Mouse (Mus musculus) CH12.LX (cell line): ENCODE measurements around the gene Snupn. TPM values are rescaled to one million over a fixed set of nuclear protein-coding genes. Genes with fewer than 3 reads are reported as not detected.

Experiments
- DNase-seq: peaks from one replicate; pipeline ENCODE4 v3.0.0-alpha.2; 2013; ENCODE audit errors: extremely low read depth
- H3K27ac ChIP-seq: 2 replicates; pipeline ENCODE4 v1.5.1; 2012; ENCODE audit warnings: low read depth, mild to moderate bottlenecking, control low read depth, moderate library complexity; ENCODE audit not compliant: insufficient read depth
- H3K27me3 ChIP-seq: replicated peaks from 2 replicates; pipeline ENCODE3; 2012; ENCODE audit warnings: inconsistent platforms
- H3K36me3 ChIP-seq, 2 experiments: replicated peaks in 1 of 2; 2 replicates each; pipeline versions ENCODE3 to v1.6.1; 2012; ENCODE audit warnings: inconsistent platforms in 1 of 2, low read length in 1 of 2, mild to moderate bottlenecking in 1 of 2, mixed read lengths in 1 of 2, moderate library complexity in 1 of 2; ENCODE audit not compliant: control insufficient read depth in 1 of 2, insufficient read depth in 1 of 2
- H3K4me1 ChIP-seq, 2 experiments: 2 replicates each; pipeline ENCODE4 v1.6.1; 2012; ENCODE audit warnings: inconsistent platforms in 1 of 2, moderate library complexity in 1 of 2; ENCODE audit not compliant: insufficient read depth in 2 of 2, control insufficient read depth in 1 of 2
- H3K4me2 ChIP-seq: 2 replicates; pipeline ENCODE4 v1.6.1; 2012; ENCODE audit warnings: low read depth, mild to moderate bottlenecking, control low read depth; ENCODE audit not compliant: poor library complexity, insufficient read depth, severe bottlenecking
- H3K4me3 ChIP-seq, 3 experiments: fragments of 150-350 bp in 1 of 3; sonication (generic) in 1 of 3; replicated peaks in 1 of 3; 2 replicates each; pipeline versions ENCODE3 to v1.5.1; 2011 to 2012; ENCODE audit warnings: low read depth in 2 of 3, low read length in 2 of 3, mild to moderate bottlenecking in 2 of 3, moderate library complexity in 2 of 3, control low read depth in 1 of 3, improper control_type of control experiment in 1 of 3, inconsistent platforms in 1 of 3, mixed read lengths in 1 of 3; ENCODE audit not compliant: poor library complexity in 1 of 3
- H3K79me2 ChIP-seq: replicated peaks from 2 replicates; pipeline ENCODE4 v1.6.1; 2012; ENCODE audit warnings: mild to moderate bottlenecking, moderate library complexity; ENCODE audit not compliant: control insufficient read depth, poor library complexity, insufficient read depth, severe bottlenecking; ENCODE audit errors: extremely low read depth
- H3K9ac ChIP-seq: 2 replicates; pipeline ENCODE4 v1.6.1; 2012; ENCODE audit warnings: low read depth, mild to moderate bottlenecking, control low read depth, moderate library complexity; ENCODE audit not compliant: insufficient read depth
- H3K9me3 ChIP-seq: replicated peaks from 2 replicates; pipeline ENCODE3; 2012; ENCODE audit warnings: low read length, inconsistent platforms, mixed read lengths
- CTCF ChIP-seq, 2 experiments: IDR thresholded peaks in 1 of 2; conservative IDR thresholded peaks in 1 of 2; 2 replicates each; pipeline ENCODE4 v1.5.1; 2011 to 2012; ENCODE audit warnings: low read depth in 2 of 2, low read length in 2 of 2, improper control_type of control experiment in 1 of 2, inconsistent platforms in 1 of 2, mild to moderate bottlenecking in 1 of 2, moderate library complexity in 1 of 2
- ELF1 ChIP-seq: IDR thresholded peaks from 2 replicates; pipeline ENCODE4 v1.6.1; 2014; ENCODE audit warnings: low read depth, mild to moderate bottlenecking, inconsistent platforms, low read length, improper control_type of control experiment
- EP300 ChIP-seq: IDR thresholded peaks from 2 replicates; pipeline ENCODE4 v1.6.1; 2011; ENCODE audit warnings: low read length, improper control_type of control experiment
- ETS1 ChIP-seq: conservative IDR thresholded peaks from 2 replicates; pipeline ENCODE4 v1.6.1; 2012; ENCODE audit warnings: low read depth, mild to moderate bottlenecking, inconsistent platforms, low read length, improper control_type of control experiment, moderate library complexity
- GABPA ChIP-seq: IDR thresholded peaks from 2 replicates; pipeline ENCODE4 v1.6.1; 2012; ENCODE audit warnings: low read depth, low read length, improper control_type of control experiment, inconsistent platforms; ENCODE audit not compliant: insufficient replicate concordance
- JUN ChIP-seq: IDR thresholded peaks from 2 replicates; pipeline ENCODE4 v1.6.1; 2011; ENCODE audit warnings: low read depth, mild to moderate bottlenecking, low read length, improper control_type of control experiment, moderate library complexity; ENCODE audit not compliant: insufficient read depth
- MAFK ChIP-seq: IDR thresholded peaks from 2 replicates; pipeline ENCODE4 v1.6.1; 2011; ENCODE audit warnings: low read length, improper control_type of control experiment; ENCODE audit not compliant: insufficient replicate concordance
- MAZ ChIP-seq: IDR thresholded peaks from 2 replicates; pipeline ENCODE4 v1.6.1; 2012; ENCODE audit warnings: low read depth, mild to moderate bottlenecking, inconsistent platforms, low read length, improper control_type of control experiment, moderate library complexity
- MYC ChIP-seq: IDR thresholded peaks from 2 replicates; pipeline ENCODE4 v1.6.1; 2011; ENCODE audit warnings: low read depth, mild to moderate bottlenecking, improper control_type of control experiment, low read length
- NELFE ChIP-seq: IDR thresholded peaks from 2 replicates; pipeline ENCODE4 v1.6.1; 2011; ENCODE audit warnings: low read depth, low read length, improper control_type of control experiment
- POLR2AphosphoS2 ChIP-seq: IDR thresholded peaks from 2 replicates; pipeline ENCODE4 v1.6.1; 2011; ENCODE audit warnings: low read depth, low read length, improper control_type of control experiment
- RAD21 ChIP-seq: IDR thresholded peaks from 2 replicates; pipeline ENCODE4 v1.6.1; 2011; ENCODE audit warnings: low read depth, mild to moderate bottlenecking, low read length, improper control_type of control experiment, moderate library complexity
- TBP ChIP-seq: conservative IDR thresholded peaks from 2 replicates; pipeline ENCODE4 v1.6.1; 2011; ENCODE audit warnings: low read depth, low read length, improper control_type of control experiment
- TCF12 ChIP-seq: IDR thresholded peaks from 2 replicates; pipeline ENCODE4 v1.6.1; 2014; ENCODE audit warnings: low read depth, mild to moderate bottlenecking, inconsistent platforms, low read length, improper control_type of control experiment
- UBTF ChIP-seq: IDR thresholded peaks from 2 replicates; pipeline ENCODE4 v1.6.1; 2012; ENCODE audit warnings: low read depth, mild to moderate bottlenecking, inconsistent platforms, low read length, improper control_type of control experiment, moderate library complexity
- USF1 ChIP-seq: IDR thresholded peaks from 2 replicates; pipeline ENCODE4 v1.6.1; 2014; ENCODE audit warnings: low read depth, mild to moderate bottlenecking, inconsistent platforms, low read length, improper control_type of control experiment
- ZC3H11A ChIP-seq: IDR thresholded peaks from 2 replicates; pipeline ENCODE4 v1.6.1; 2012; ENCODE audit warnings: low read depth, mild to moderate bottlenecking, inconsistent platforms, low read length, improper control_type of control experiment
- dilution Hi-C: fragments of 300-500 bp; cut with MboI; formaldehyde crosslinking; loops from 2 replicates; pipeline ENCODE4 v1.14.3; 2020; ENCODE audit warnings: low sequenced_read_pairs; ENCODE audit not compliant: extremely low pct_unique_long_range_greater_than_20kb, extremely low pct_ligation_motif_present
- in situ Hi-C: fragments of 300-500 bp; cut with MboI; formaldehyde crosslinking; loops from 3 replicates; pipeline ENCODE4 v1.14.3; 2019; ENCODE audit warnings: low sequenced_read_pairs, low pct_ligation_motif_present, low pct_unique_long_range_greater_than_20kb, mixed read lengths
- polyA plus RNA-seq: library from polyadenylated mRNA; unstranded; fragments of >175 nt; gene quantifications from 2 replicates; pipeline ENCODE4 v1.2.1, GENCODE M21; 2012; ENCODE audit warnings: low read depth; ENCODE audit not compliant: insufficient read length
- total RNA-seq, 2 experiments: library from RNA; depleted of rRNA; stranded (reverse); fragments of 300-350 nt in 1 of 2; fragments of >200 nt in 1 of 2; gene quantifications; 2 replicates each; pipeline ENCODE4 v1.2.3; 2012 to 2014

Gene Snupn
- total and polyA plus RNA-seq, 3 experiments = 18.3 to 25.1 (median 21.2) TPM

DNA sequence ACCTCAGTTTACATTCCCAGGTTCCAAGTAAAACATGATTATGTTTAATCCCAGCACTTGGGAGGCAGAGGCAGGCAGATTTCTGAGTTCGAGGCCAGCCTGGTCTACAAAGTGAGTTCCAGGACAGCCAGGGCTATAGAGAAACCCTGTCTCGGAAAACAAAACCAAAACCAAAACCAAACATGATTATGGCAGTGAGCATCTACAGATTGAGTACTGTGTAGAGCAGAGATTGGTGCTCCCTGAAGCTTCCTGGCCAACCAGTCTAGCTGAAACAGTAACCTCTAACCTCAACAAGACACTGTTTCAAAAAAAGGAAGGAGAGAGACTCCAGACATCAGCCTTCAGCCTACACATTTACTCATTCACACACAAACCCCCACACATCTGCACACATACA, 8.0 kb downstream of the Snupn start:
- no peak overlapping the region for H3K27ac ChIP-seq
- TF ChIP-seq POLR2AphosphoS2 = no peak
- TF ChIP-seq ZC3H11A = no peak
- no peak for TF ChIP-seq JUN
- no peak for TF ChIP-seq USF1
- no peak for TF ChIP-seq MAZ
- TF ChIP-seq EP300 = no peak
- no peak for TF ChIP-seq ETS1
- TF ChIP-seq MYC = no peak
- TF ChIP-seq NELFE = no peak
- no peak for TF ChIP-seq GABPA
- no peak overlapping the region for H3K9ac ChIP-seq
- H3K9me3 ChIP-seq = peaks cover 3% of the 10 kb centered on the region
- in situ Hi-C loops = no loop called here
- peaks cover 0 to 7% of the 10 kb centered on the region in 2 experiments; a peak in 1 of 4 replicates for H3K4me1 ChIP-seq
- no peaks in the 10 kb centered on the region for H3K79me2 ChIP-seq
- dilution Hi-C loops = no loop called here
- no peak overlapping the region for H3K4me3 ChIP-seq
- no peak overlapping the region for H3K4me2 ChIP-seq
- no peaks in the 10 kb centered on the region for H3K27me3 ChIP-seq
- DNase-seq = no peak
- peaks cover 16 to 51% of the 10 kb centered on the region in 2 experiments for H3K36me3 ChIP-seq

DNA sequence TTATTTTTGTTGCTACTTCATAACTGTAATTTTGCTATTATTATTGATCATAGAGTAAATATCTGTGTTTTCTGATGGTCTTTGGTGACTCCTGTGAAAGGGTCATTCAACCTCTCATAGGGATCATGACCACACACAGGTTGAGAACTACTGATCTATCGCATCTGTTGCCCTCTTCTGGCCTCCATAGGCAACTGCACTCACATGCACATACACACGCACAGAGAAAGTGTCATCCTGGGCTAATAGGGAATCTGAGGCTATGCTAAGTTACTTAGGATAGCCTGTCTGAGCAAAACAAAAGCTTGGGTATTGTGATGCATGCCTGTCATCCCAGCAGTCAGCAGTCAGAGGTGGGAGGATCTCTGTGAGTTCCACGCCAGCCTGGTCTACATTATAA, 10.9 kb downstream of the Snupn start:
- dilution Hi-C loops = no loop called here
- no peak overlapping the region for H3K9ac ChIP-seq
- TF ChIP-seq CTCF (conservative IDR thresholded peaks at IDR 0.05 in 1 of 2, IDR thresholded peaks at IDR 0.05 in 1 of 2; ENCODE audit: low read depth in 2 of 2, low read length in 2 of 2) (peak in 1 of 2 experiments; percentile 15; a peak in 2 of 4 replicates), MAFK (no peak)
- TF ChIP-seq, all 38 proteins: peak for 1
- peaks cover 3% of the 10 kb centered on the region for H3K9me3 ChIP-seq
- in situ Hi-C loops = no loop called here
- no peak overlapping the region for H3K4me2 ChIP-seq
- H3K4me1 ChIP-seq = peaks cover 0 to 7% of the 10 kb centered on the region in 2 experiments; a peak in 1 of 4 replicates
- peaks cover 26 to 67% of the 10 kb centered on the region in 2 experiments for H3K36me3 ChIP-seq
- no peak overlapping the region for H3K27ac ChIP-seq
- no peak overlapping the region for H3K4me3 ChIP-seq
- H3K79me2 ChIP-seq = no peaks in the 10 kb centered on the region
- no peaks in the 10 kb centered on the region for H3K27me3 ChIP-seq
- DNase-seq = no peak

GRCm38 (mm10) chr9:56970158-56970557, 19.5 kb downstream of the Snupn start:
- no peaks in the 10 kb centered on the region for H3K27me3 ChIP-seq
- no peak overlapping the region for H3K4me3 ChIP-seq
- no peak overlapping the region for H3K9ac ChIP-seq
- no peaks in the 10 kb centered on the region for H3K9me3 ChIP-seq
- no peak overlapping the region for H3K4me2 ChIP-seq
- H3K79me2 ChIP-seq = no peaks in the 10 kb centered on the region
- in situ Hi-C loops = no loop called here
- TF ChIP-seq MAFK (no peak), TBP (no peak), TCF12 (no peak), UBTF (no peak), USF1 (no peak), EP300 (no peak), RAD21 (no peak), ELF1 (no peak)
- DNase-seq = no peak
- peaks cover 25 to 73% of the 10 kb centered on the region in 2 experiments for H3K36me3 ChIP-seq
- no peak overlapping the region for H3K27ac ChIP-seq
- 0 out of 4 replicates have a peak, but pooled peaks cover 0 to 3% of the 10 kb centered on the region in 2 experiments for H3K4me1 ChIP-seq
- dilution Hi-C loops = no loop called here
